Mouse (Mus musculus): ENCODE measurements around the gene Dnmbp. TPM values are rescaled to one million over a fixed set of nuclear protein-coding genes. Genes with fewer than 3 reads are reported as not detected.

Dnmbp gene
- polyA plus RNA-seq, 2 experiments: 23.3 to 33.0 TPM

DNA sequence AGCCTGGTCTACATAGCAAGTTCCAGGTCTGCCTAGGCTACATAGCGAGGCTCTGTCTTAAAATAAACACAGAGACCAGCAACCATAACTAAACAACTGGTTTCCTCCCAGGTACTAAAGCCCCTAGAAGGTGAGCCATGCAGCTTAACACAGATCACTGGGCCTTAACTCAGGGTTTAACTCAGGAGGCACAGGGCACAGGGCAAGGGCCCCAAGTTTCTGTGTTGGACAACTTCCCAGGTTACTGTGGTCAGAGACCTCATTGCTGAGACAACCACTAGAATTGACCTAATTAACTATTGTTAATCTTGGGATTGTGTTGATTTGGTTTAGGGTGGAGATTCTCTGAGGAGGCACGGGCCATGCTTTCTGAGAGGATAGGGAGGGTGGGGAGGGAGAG, 26.5 kb upstream of the Dnmbp start:
- H3K36me3 ChIP-seq (ENCODE audit: control insufficient read depth, insufficient read depth, low read length): no peaks in the 10 kb centered on the region
- 0 out of 2 replicates have a peak, but pooled peaks cover 3% of the 10 kb centered on the region for H3K4me1 ChIP-seq (ENCODE audit: control insufficient read depth, insufficient read depth, low read length)
- ATAC-seq (ENCODE audit: low FRiP score, low read depth) (no peak), DNase-seq (ENCODE audit: low spot score) (no peak)
- no peaks in the 10 kb centered on the region for H3K27me3 ChIP-seq (ENCODE audit: control insufficient read depth, insufficient read depth, low read length)
- H3K9ac ChIP-seq (ENCODE audit: low read depth, low read length, severe bottlenecking): no peak overlapping the region
- no peak overlapping the region for H3K27ac ChIP-seq (replicated peaks; ENCODE audit: low read depth, low read length)
- no peaks in the 10 kb centered on the region for H3K9me3 ChIP-seq (ENCODE audit: control insufficient read depth, low read length)
- 90% methylated on average over 2 of the region's 2 CpGs for WGBS
- no peak overlapping the region for H3K4me2 ChIP-seq (replicated peaks; ENCODE audit: low read depth, low read length, severe bottlenecking)
- no peak overlapping the region for H3K4me3 ChIP-seq (replicated peaks; ENCODE audit: low read length)
- TF ChIP-seq POLR2A (IDR thresholded peaks at IDR 0.05; ENCODE audit: borderline replicate concordance, extremely low read depth, insufficient read depth, insufficient read length): no peak

GRCm38 (mm10) chr19:43965496-43966085, 25.6 kb upstream of the Dnmbp start:
- no peak for DNase-seq (ENCODE audit: low spot score)
- no peak for ATAC-seq (ENCODE audit: low FRiP score, low read depth)
- WGBS: 68% methylated on average over 11 of the region's 11 CpGs
- no peak overlapping the region for H3K27ac ChIP-seq (replicated peaks; ENCODE audit: low read depth, low read length)
- no peak overlapping the region for H3K9ac ChIP-seq (ENCODE audit: low read depth, low read length, severe bottlenecking)
- no peaks in the 10 kb centered on the region for H3K9me3 ChIP-seq (ENCODE audit: control insufficient read depth, low read length)
- no peak for TF ChIP-seq POLR2A (IDR thresholded peaks at IDR 0.05; ENCODE audit: borderline replicate concordance, extremely low read depth, insufficient read depth, insufficient read length)
- no peak overlapping the region for H3K4me2 ChIP-seq (replicated peaks; ENCODE audit: low read depth, low read length, severe bottlenecking)
- H3K36me3 ChIP-seq (ENCODE audit: control insufficient read depth, insufficient read depth, low read length): no peaks in the 10 kb centered on the region
- 0 out of 2 replicates have a peak, but pooled peaks cover 3% of the 10 kb centered on the region for H3K4me1 ChIP-seq (ENCODE audit: control insufficient read depth, insufficient read depth, low read length)
- H3K27me3 ChIP-seq (ENCODE audit: control insufficient read depth, insufficient read depth, low read length): no peaks in the 10 kb centered on the region
- no peak overlapping the region for H3K4me3 ChIP-seq (replicated peaks; ENCODE audit: low read length)

- no peak for ATAC-seq (ENCODE audit: low FRiP score, low read depth)
- WGBS: 64% methylated on average over 9 of the region's 9 CpGs
- no peak overlapping the region for H3K4me2 ChIP-seq (replicated peaks; ENCODE audit: low read depth, low read length, severe bottlenecking)
These were observed 22.8 kb upstream of the Dnmbp start for GRCm38 (mm10) chr19:43962795-43963194.

DNA sequence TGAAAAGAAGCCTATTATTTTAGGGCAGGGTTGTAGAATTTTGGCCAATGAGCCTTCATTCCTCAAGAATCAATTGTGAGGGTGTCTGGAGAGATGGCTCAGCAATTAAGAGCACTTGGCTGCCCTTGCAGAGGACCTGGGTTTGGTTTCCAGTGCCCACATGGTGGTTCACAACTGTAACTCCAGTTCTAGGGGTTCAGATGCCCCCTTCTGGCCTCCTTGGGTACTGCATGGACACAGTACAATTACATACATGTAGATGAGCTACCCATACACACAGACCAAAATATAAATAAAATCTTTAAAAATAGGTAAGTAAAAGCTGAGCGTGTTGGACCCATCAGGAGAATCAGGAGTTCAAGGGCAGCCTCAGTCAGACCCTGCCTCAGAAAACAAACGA, 21.2 kb upstream of the Dnmbp start:
- Histone ChIP-seq H3K4me2 (replicated peaks; ENCODE audit: low read depth, low read length, severe bottlenecking) (no peak overlapping the region), H3K9me3 (ENCODE audit: control insufficient read depth, low read length) (no peaks in the 10 kb centered on the region), H3K27ac (replicated peaks; ENCODE audit: low read depth, low read length) (no peak overlapping the region), H3K27me3 (ENCODE audit: control insufficient read depth, insufficient read depth, low read length) (no peaks in the 10 kb centered on the region), H3K9ac (ENCODE audit: low read depth, low read length, severe bottlenecking) (no peak overlapping the region), H3K4me3 (replicated peaks; ENCODE audit: low read length) (no peak overlapping the region), H3K4me1 (ENCODE audit: control insufficient read depth, insufficient read depth, low read length) (peaks cover 8% of the 10 kb centered on the region; the same call in 1 of the 2 replicates), H3K36me3 (ENCODE audit: control insufficient read depth, insufficient read depth, low read length) (no peaks in the 10 kb centered on the region)
- ATAC-seq (ENCODE audit: low FRiP score, low read depth) (no peak), DNase-seq (ENCODE audit: low spot score) (no peak)
- 91% methylated on average over 2 of the region's 2 CpGs for WGBS
- TF ChIP-seq POLR2A (IDR thresholded peaks at IDR 0.05; ENCODE audit: borderline replicate concordance, extremely low read depth, insufficient read depth, insufficient read length): no peak

More at GRCm38 (mm10) chr19:43962795-43963194, 22.8 kb upstream of the Dnmbp start:
- H3K4me1 ChIP-seq (ENCODE audit: control insufficient read depth, insufficient read depth, low read length): peaks cover 5% of the 10 kb centered on the region; the same call in 1 of the 2 replicates
- H3K4me3 ChIP-seq (replicated peaks; ENCODE audit: low read length): no peak overlapping the region
- H3K27ac ChIP-seq (replicated peaks; ENCODE audit: low read depth, low read length): no peak overlapping the region
- no peaks in the 10 kb centered on the region for H3K36me3 ChIP-seq (ENCODE audit: control insufficient read depth, insufficient read depth, low read length)
- no peak for DNase-seq (ENCODE audit: low spot score)
- no peaks in the 10 kb centered on the region for H3K9me3 ChIP-seq (ENCODE audit: control insufficient read depth, low read length)
- H3K27me3 ChIP-seq (ENCODE audit: control insufficient read depth, insufficient read depth, low read length): no peaks in the 10 kb centered on the region
- no peak overlapping the region for H3K9ac ChIP-seq (ENCODE audit: low read depth, low read length, severe bottlenecking)
- no peak for TF ChIP-seq POLR2A (IDR thresholded peaks at IDR 0.05; ENCODE audit: borderline replicate concordance, extremely low read depth, insufficient read depth, insufficient read length)

- Histone ChIP-seq H3K4me1 (ENCODE audit: control insufficient read depth, insufficient read depth, low read length) (peaks cover 5% of the 10 kb centered on the region; the same call in 1 of the 2 replicates), H3K27ac (replicated peaks; ENCODE audit: low read depth, low read length) (no peak overlapping the region), H3K36me3 (ENCODE audit: control insufficient read depth, insufficient read depth, low read length) (no peaks in the 10 kb centered on the region), H3K4me3 (replicated peaks; ENCODE audit: low read length) (no peak overlapping the region), H3K9me3 (ENCODE audit: control insufficient read depth, low read length) (no peaks in the 10 kb centered on the region), H3K9ac (ENCODE audit: low read depth, low read length, severe bottlenecking) (no peak overlapping the region), H3K27me3 (ENCODE audit: control insufficient read depth, insufficient read depth, low read length) (no peaks in the 10 kb centered on the region), H3K4me2 (replicated peaks; ENCODE audit: low read depth, low read length, severe bottlenecking) (no peak overlapping the region)
- no peak for DNase-seq (ENCODE audit: low spot score)
- ATAC-seq (ENCODE audit: low FRiP score, low read depth): no peak
- 88% methylated on average over 11 of the region's 11 CpGs for WGBS
- TF ChIP-seq POLR2A (IDR thresholded peaks at IDR 0.05; ENCODE audit: borderline replicate concordance, extremely low read depth, insufficient read depth, insufficient read length): no peak
These were observed 20.0 kb upstream of the Dnmbp start for GRCm38 (mm10) chr19:43960014-43960413.
